ENCODE assay signal across 10 mouse cellular contexts in genomic region chr13:46627841-46628240, GRCm38 (mm10). TPM values are rescaled to one million over a fixed set of nuclear protein-coding genes. Genes with fewer than 3 reads are reported as not detected.
DNase-seq lines count a peak whose midpoint lies in the region; ATAC-seq and TF ChIP-seq lines count a peak whose summit lies in the region.
"Had no signal": no experiment of that assay in that cellular context is flagged by ENCODE, and none has a peak within 500 bp of the region (broad histone marks: within the 10 kb centered on the region; RNA-seq: fewer than 3 reads in every experiment).

No protein-coding gene starts in this region.

- ATAC-seq in embryonic facial prominence, embryonic 14.5 days (ENCODE audit: low read depth), result no peak
- ATAC-seq in kidney, postnatal 0 days (replicated peaks; ENCODE audit: low FRiP score, low read depth), result no peak
- ATAC-seq in kidney, embryonic 16.5 days (ENCODE audit: low FRiP score, low TSS enrichment), result no peak
- no peak for ATAC-seq in liver, embryonic 11.5 days (replicated peaks; ENCODE audit: low FRiP score)

- TF ChIP-seq CTCF in kidney, postnatal 0 days (IDR thresholded peaks at IDR 0.05; ENCODE audit: low read depth), result no peak

- no peak overlapping the region for H3K27ac ChIP-seq in embryonic facial prominence, embryonic 14.5 days (replicated peaks; ENCODE audit: low read depth, low read length)
- H3K27ac ChIP-seq in embryonic facial prominence, embryonic 10.5 days (replicated peaks), result no peak overlapping the region
- H3K27ac ChIP-seq in kidney, postnatal 0 days, result no peak overlapping the region
- H3K27ac ChIP-seq in kidney, embryonic 16.5 days (ENCODE audit: low read length), result no peak overlapping the region
- H3K27ac ChIP-seq in liver, embryonic 11.5 days (ENCODE audit: low read depth, low read length), result no peak overlapping the region
- H3K27ac ChIP-seq: embryonic facial prominence, embryonic 15.5 days had no signal

- H3K4me2 ChIP-seq in embryonic facial prominence, embryonic 14.5 days (ENCODE audit: low read depth, low read length), result no peak overlapping the region
- no peak overlapping the region for H3K4me2 ChIP-seq in kidney, postnatal 0 days (ENCODE audit: low read length)
- no peak overlapping the region for H3K4me2 ChIP-seq in kidney, embryonic 16.5 days (replicated peaks; ENCODE audit: low read depth, low read length)
- no peak overlapping the region for H3K4me2 ChIP-seq in liver, embryonic 11.5 days
- H3K4me2 ChIP-seq: embryonic facial prominence, embryonic 15.5 days had no signal

- H3K9me3 ChIP-seq in embryonic facial prominence, embryonic 14.5 days (ENCODE audit: control insufficient read depth, low read length), result no peaks in the 10 kb centered on the region
- no peaks in the 10 kb centered on the region for H3K9me3 ChIP-seq in embryonic facial prominence, embryonic 10.5 days
- no peaks in the 10 kb centered on the region for H3K9me3 ChIP-seq in kidney, postnatal 0 days (replicated peaks; ENCODE audit: low read length)
- H3K9me3 ChIP-seq in kidney, embryonic 16.5 days (ENCODE audit: low read length), result no peaks in the 10 kb centered on the region
- no peaks in the 10 kb centered on the region for H3K9me3 ChIP-seq in liver, embryonic 11.5 days (ENCODE audit: control insufficient read depth, low read length)
- H3K9me3 ChIP-seq: embryonic facial prominence, embryonic 15.5 days had no signal

- H3K4me3 ChIP-seq in embryonic facial prominence, embryonic 14.5 days (ENCODE audit: low read depth, low read length), result no peak overlapping the region
- H3K4me3 ChIP-seq in embryonic facial prominence, embryonic 10.5 days, result no peak overlapping the region
- H3K4me3 ChIP-seq in kidney, postnatal 0 days (replicated peaks; ENCODE audit: low read depth, low read length), result no peak overlapping the region
- no peak overlapping the region for H3K4me3 ChIP-seq in kidney, embryonic 16.5 days (ENCODE audit: low read length)
- no peak overlapping the region for H3K4me3 ChIP-seq in liver, embryonic 11.5 days (ENCODE audit: low read depth, low read length)
- H3K4me3 ChIP-seq: embryonic facial prominence, embryonic 15.5 days had no signal

- peak; percentile 85 for DNase-seq in embryonic facial prominence, embryonic 14.5 days (ENCODE audit: low spot score)
- DNase-seq in embryonic facial prominence, embryonic 10.5 days (ENCODE audit: low spot score), result no peak
- peak; percentile 12 for DNase-seq in kidney, postnatal 0 days (ENCODE audit: low spot score)
- peak; percentile 11 for DNase-seq in urinary bladder, postnatal 25 days (ENCODE audit: low spot score)
- DNase-seq in urinary bladder, adult 18-20 months (ENCODE audit: low spot score in 2 of 2), result no peak
- DNase-seq in liver, embryonic 11.5 days (ENCODE audit: low spot score), result no peak
- DNase-seq in gastrocnemius, adult 18-20 months (ENCODE audit: low spot score), result no peak
- DNase-seq: thymus, postnatal 36 days had no signal

- H3K4me1 ChIP-seq in embryonic facial prominence, embryonic 14.5 days (ENCODE audit: control insufficient read depth, insufficient read depth, low read length), result no peaks in the 10 kb centered on the region
- peaks cover 5% of the 10 kb centered on the region for H3K4me1 ChIP-seq in embryonic facial prominence, embryonic 10.5 days
- H3K4me1 ChIP-seq in kidney, postnatal 0 days (replicated peaks; ENCODE audit: insufficient read depth, low read length), result no peaks in the 10 kb centered on the region
- H3K4me1 ChIP-seq in kidney, embryonic 16.5 days (ENCODE audit: insufficient read depth, low read length), result no peaks in the 10 kb centered on the region
- no peaks in the 10 kb centered on the region for H3K4me1 ChIP-seq in liver, embryonic 11.5 days (replicated peaks; ENCODE audit: control insufficient read depth, insufficient read depth, low read length)
- H3K4me1 ChIP-seq: embryonic facial prominence, embryonic 15.5 days had no signal

- 61% methylated on average over 10 of the region's 10 CpGs for WGBS in embryonic facial prominence, embryonic 14.5 days
- 92% methylated on average over 10 of the region's 10 CpGs for whole genome bisulfite sequencing in embryonic facial prominence, embryonic 10.5 days
- 67% methylated on average over 10 of the region's 10 CpGs for WGBS in kidney, postnatal 0 days
- 81% methylated on average over 10 of the region's 10 CpGs for WGBS in kidney, embryonic 16.5 days
- 83% methylated on average over 10 of the region's 10 CpGs for WGBS in liver, embryonic 11.5 days

- no peak overlapping the region for H3K9ac ChIP-seq in embryonic facial prominence, embryonic 14.5 days (ENCODE audit: low read depth, low read length)
- H3K9ac ChIP-seq in kidney, postnatal 0 days (ENCODE audit: low read depth, low read length), result no peak overlapping the region
- H3K9ac ChIP-seq in kidney, embryonic 16.5 days (replicated peaks; ENCODE audit: low read length), result no peak overlapping the region
- no peak overlapping the region for H3K9ac ChIP-seq in liver, embryonic 11.5 days (ENCODE audit: low read depth, low read length)
- H3K9ac ChIP-seq: embryonic facial prominence, embryonic 15.5 days had no signal

- no peaks in the 10 kb centered on the region for H3K27me3 ChIP-seq in embryonic facial prominence, embryonic 14.5 days (replicated peaks; ENCODE audit: control insufficient read depth, insufficient read depth, low read length)
- no peaks in the 10 kb centered on the region for H3K27me3 ChIP-seq in embryonic facial prominence, embryonic 10.5 days (replicated peaks; ENCODE audit: low read depth, poor library complexity, severe bottlenecking)
- H3K27me3 ChIP-seq in kidney, postnatal 0 days (ENCODE audit: insufficient read depth, low read length), result no peaks in the 10 kb centered on the region
- no peaks in the 10 kb centered on the region for H3K27me3 ChIP-seq in kidney, embryonic 16.5 days (ENCODE audit: insufficient read depth, low read length)
- H3K27me3 ChIP-seq in liver, embryonic 11.5 days (replicated peaks; ENCODE audit: control insufficient read depth, insufficient read depth, low read length), result no peaks in the 10 kb centered on the region
- H3K27me3 ChIP-seq: embryonic facial prominence, embryonic 15.5 days had no signal

- H3K36me3 ChIP-seq in embryonic facial prominence, embryonic 14.5 days (ENCODE audit: control insufficient read depth, insufficient read depth, low read length), result no peaks in the 10 kb centered on the region
- no peaks in the 10 kb centered on the region for H3K36me3 ChIP-seq in embryonic facial prominence, embryonic 10.5 days (replicated peaks)
- no peaks in the 10 kb centered on the region for H3K36me3 ChIP-seq in kidney, postnatal 0 days (ENCODE audit: insufficient read depth, low read length)
- H3K36me3 ChIP-seq in kidney, embryonic 16.5 days (ENCODE audit: insufficient read depth, low read length), result no peaks in the 10 kb centered on the region
- peaks cover 3% of the 10 kb centered on the region; the same call in 1 of the 2 replicates for H3K36me3 ChIP-seq in liver, embryonic 11.5 days (ENCODE audit: control insufficient read depth, insufficient read depth, low read length)
- H3K36me3 ChIP-seq: embryonic facial prominence, embryonic 15.5 days had no signal

RNA-seq across cellular contexts. Expression of gene Fam8a1, which starts 41.5 kb away (rescaled TPM):
- 13.3 and 14.6 TPM in 2 replicates for polyA plus RNA-seq in embryonic facial prominence, embryonic 14.5 days (2014; fragmentation: Nextera tagmentation; extraction: Ambion mirVana)
- polyA plus RNA-seq in embryonic facial prominence, embryonic 10.5 days (2016; fragmentation: Nextera tagmentation; extraction: Ambion mirVana), result 5.8 and 7.1 TPM in 2 replicates
- polyA plus RNA-seq in kidney, postnatal 0 days (2015; fragmentation: Nextera tagmentation; extraction: Ambion mirVana), result 11.1 and 13.3 TPM in 2 replicates
- polyA plus RNA-seq in kidney, embryonic 16.5 days (2015; fragmentation: Nextera tagmentation; extraction: Ambion mirVana), result 7.1 and 8.1 TPM in 2 replicates
- 5.0 and 5.6 TPM in 2 replicates for polyA plus RNA-seq in liver, embryonic 11.5 days (2014; fragmentation: Nextera tagmentation; extraction: Ambion mirVana)
- total RNA-seq in gastrocnemius, adult 18-20 months (2021), result 10 to 100 TPM; 28.7 to 33.2 TPM

Comparison
In these comparisons a context has a peak if more than half of its experiments do, and no peak if none do; other contexts are left out.
1. DNase-seq: peak in embryonic facial prominence, embryonic 14.5 days (single experiment), kidney, postnatal 0 days (single experiment) and urinary bladder, postnatal 25 days (single experiment); none in embryonic facial prominence, embryonic 10.5 days (single experiment), urinary bladder, adult 18-20 months (0 of 2), liver, embryonic 11.5 days (single experiment) and gastrocnemius, adult 18-20 months (single experiment).